Mouse (Mus musculus): ENCODE results near the gene Gm14781. TPM values are rescaled to one million over a fixed set of nuclear protein-coding genes. Genes with fewer than 3 reads are reported as not detected.
"Not testable (repeated sequence)": the region's sequence is repeated elsewhere in the genome, so short reads cannot be mapped to it uniquely, and the experiment has no call there.

Gm14781 gene
- polyA plus RNA-seq (2015; fragmentation: Nextera tagmentation; extraction: Ambion mirVana): not detected in 2 replicates

DNA sequence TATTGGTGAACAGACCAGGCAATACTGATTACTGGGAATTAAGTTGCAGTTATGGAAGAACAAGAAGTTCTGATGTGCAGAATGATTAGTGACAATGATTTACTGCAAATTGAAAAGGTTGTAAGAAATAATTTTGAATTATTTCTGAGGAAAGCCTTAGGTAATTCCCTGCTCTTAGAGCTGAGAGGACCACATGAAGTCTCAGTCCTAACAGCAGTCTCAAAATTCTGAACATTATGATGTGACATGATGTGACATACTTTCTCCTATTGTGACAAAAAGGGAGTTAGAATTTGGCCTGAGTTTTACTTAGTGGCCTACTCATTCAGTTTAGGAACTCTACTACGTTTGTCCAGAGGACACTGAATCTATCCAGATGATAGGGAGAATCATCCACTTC lies at the start of gene Gm14781:
TSS of gene Gm14781 (plus strand) at position 301 of the 400 bp plus-strand sequence.
- H3K27me3 ChIP-seq (replicated peaks; ENCODE audit: control insufficient read depth, insufficient read depth, low read length); H3K4me2 ChIP-seq (ENCODE audit: low read length); H3K9ac ChIP-seq (replicated peaks; ENCODE audit: low read depth, low read length); H3K9me3 ChIP-seq (ENCODE audit: control insufficient read depth, low read length); H3K4me3 ChIP-seq (replicated peaks; ENCODE audit: low read length); H3K27ac ChIP-seq (ENCODE audit: low read length); H3K36me3 ChIP-seq (ENCODE audit: control insufficient read depth, insufficient read depth); H3K4me1 ChIP-seq (replicated peaks; ENCODE audit: control insufficient read depth, insufficient read depth, low read length); ATAC-seq: not testable (repeated sequence)
- WGBS: 59% methylated on average over 1 of the region's 1 CpGs

GRCm38 (mm10) chrX:91654964-91655575 lies 23.1 kb downstream of the Gm14781 start:
- H3K4me1 ChIP-seq (replicated peaks; ENCODE audit: control insufficient read depth, insufficient read depth, low read length); H3K9ac ChIP-seq (replicated peaks; ENCODE audit: low read depth, low read length); ATAC-seq; H3K27me3 ChIP-seq (replicated peaks; ENCODE audit: control insufficient read depth, insufficient read depth, low read length); H3K4me3 ChIP-seq (replicated peaks; ENCODE audit: low read length); H3K27ac ChIP-seq (ENCODE audit: low read length); H3K4me2 ChIP-seq (ENCODE audit: low read length); H3K9me3 ChIP-seq (ENCODE audit: control insufficient read depth, low read length); H3K36me3 ChIP-seq (ENCODE audit: control insufficient read depth, insufficient read depth): not testable (repeated sequence)

Other genes starting within 250 kb of the Gm14781 start
- not detected in 2 replicates for gene Gm5072, start 239.7 kb upstream of the Gm14781 start, polyA plus RNA-seq (2015; fragmentation: Nextera tagmentation; extraction: Ambion mirVana)
- gene Gm8914, start 152.1 kb upstream of the Gm14781 start, polyA plus RNA-seq (2015; fragmentation: Nextera tagmentation; extraction: Ambion mirVana): not detected in 2 replicates
- gene 1700084M14Rik, start 56.3 kb upstream of the Gm14781 start, polyA plus RNA-seq (2015; fragmentation: Nextera tagmentation; extraction: Ambion mirVana): not detected in 2 replicates
- gene Mageb5, start 150.8 kb downstream of the Gm14781 start, polyA plus RNA-seq (2015; fragmentation: Nextera tagmentation; extraction: Ambion mirVana): not detected in 2 replicates

Measured in forebrain, embryonic 16.5 days (tissue).